Mouse (Mus musculus) cerebellum, adult 2 months (tissue): Measurements from ENCODE around the gene Stard10. TPM values are rescaled to one million over a fixed set of nuclear protein-coding genes. Genes with fewer than 3 reads are reported as not detected.

Experiments
- DNase-seq, 2 experiments: peaks; one replicate each; pipeline ENCODE4 v3.0.0; 2021
- H3K27ac ChIP-seq: fragments of 200-500 bp; 2 replicates; pipeline ENCODE4 v1.5.1; 2012; ENCODE audit warnings: low read length, control low read depth, inconsistent platforms; ENCODE audit not compliant: insufficient read depth
- H3K27me3 ChIP-seq: fragments of 200-500 bp; 2 replicates; pipeline ENCODE4 v1.6.1; 2012; ENCODE audit warnings: inconsistent platforms, mild to moderate bottlenecking, low read length, moderate library complexity; ENCODE audit not compliant: control insufficient read depth, insufficient read depth
- H3K4me1 ChIP-seq: fragments of 200-500 bp; 2 replicates; pipeline ENCODE4 v1.6.1; 2011; ENCODE audit warnings: low read length; ENCODE audit not compliant: control insufficient read depth, insufficient read depth
- H3K4me3 ChIP-seq: fragments of 200-500 bp; replicated peaks from 2 replicates; pipeline ENCODE3; 2011; ENCODE audit warnings: mild to moderate bottlenecking, low read depth, low read length, control low read depth; ENCODE audit not compliant: insufficient read depth
- CTCF ChIP-seq: fragments of 200-500 bp; IDR thresholded peaks from 2 replicates; pipeline ENCODE4 v1.5.1; 2011; ENCODE audit warnings: low read depth, mild to moderate bottlenecking, control low read depth, low read length, moderate library complexity, borderline replicate concordance; ENCODE audit not compliant: insufficient read depth
- POLR2A ChIP-seq: fragments of 200-500 bp; IDR thresholded peaks from 2 replicates; pipeline ENCODE4 v1.6.1; 2011; ENCODE audit warnings: low read length, control low read depth, borderline replicate concordance; ENCODE audit not compliant: insufficient read depth
- WGBS: fragments of 180-500 bp; shearing (Covaris S2); methylation state at CpG from one replicate; pipeline ENCODE4 v1.1.7; 2018; 5-methylcytosine and 5-hydroxymethylcytosine counted together
- polyA plus RNA-seq: library from polyadenylated mRNA; depleted of rRNA; stranded (reverse); fragments of >200 nt; gene quantifications from 2 replicates; pipeline ENCODE4 v1.2.3, GENCODE M21; 2012

The Stard10 gene
- polyA plus RNA-seq, 1 experiment: 123 TPM

GRCm38 (mm10) chr7:101378285-101378684, 61.4 kb downstream of the Stard10 start:
- no peak for DNase-seq
- 87% methylated on average over 3 of the region's 3 CpGs for WGBS
- TF ChIP-seq CTCF (no peak), POLR2A (no peak)
- Histone ChIP-seq H3K27ac (no peak overlapping the region), H3K4me1 (no peaks in the 10 kb centered on the region; the same call in 1 of the 2 replicates), H3K4me3 (no peak overlapping the region), H3K27me3 (no peaks in the 10 kb centered on the region)

- no peak overlapping the region for H3K4me3 ChIP-seq
- no peak for TF ChIP-seq CTCF
- TF ChIP-seq POLR2A: no peak
- H3K27me3 ChIP-seq: no peaks in the 10 kb centered on the region
- no peak for DNase-seq
- no peak overlapping the region for H3K27ac ChIP-seq
- H3K4me1 ChIP-seq: no peaks in the 10 kb centered on the region; the same call in 1 of the 2 replicates
- 57% methylated on average over 5 of the region's 5 CpGs for WGBS
Measured at GRCm38 (mm10) chr7:101378796-101379465, 62.0 kb downstream of the Stard10 start.

- Histone ChIP-seq H3K4me3 (no peak overlapping the region), H3K27me3 (no peaks in the 10 kb centered on the region), H3K27ac (no peak overlapping the region), H3K4me1 (no peaks in the 10 kb centered on the region; the same call in 1 of the 2 replicates)
- TF ChIP-seq CTCF (no peak), POLR2A (no peak)
- WGBS: 74% methylated on average over 2 of the region's 2 CpGs
- DNase-seq: no peak
Measured at GRCm38 (mm10) chr7:101379732-101380131, 62.8 kb downstream of the Stard10 start.

- no peak overlapping the region for H3K4me3 ChIP-seq
- TF ChIP-seq POLR2A (no peak), CTCF (no peak)
- H3K27me3 ChIP-seq: no peaks in the 10 kb centered on the region
- no peak overlapping the region for H3K27ac ChIP-seq
- H3K4me1 ChIP-seq: no peaks in the 10 kb centered on the region; the same call in 1 of the 2 replicates
- no peak for DNase-seq
- 48% methylated on average over 6 of the region's 6 CpGs for WGBS
Measured at GRCm38 (mm10) chr7:101381512-101381911, 64.6 kb downstream of the Stard10 start.

GRCm38 (mm10) chr7:101382378-101382777, 65.5 kb downstream of the Stard10 start:
- Histone ChIP-seq H3K4me3 (no peak overlapping the region), H3K27me3 (no peaks in the 10 kb centered on the region), H3K27ac (no peak overlapping the region), H3K4me1 (no peaks in the 10 kb centered on the region; the same call in 1 of the 2 replicates)
- WGBS: 43% methylated on average over 8 of the region's 8 CpGs
- DNase-seq: no peak
- TF ChIP-seq POLR2A (no peak), CTCF (no peak)

- H3K27me3 ChIP-seq: no peaks in the 10 kb centered on the region
- no peak for DNase-seq
- no peak overlapping the region for H3K27ac ChIP-seq
- WGBS: 54% methylated on average over 3 of the region's 3 CpGs
- no peaks in the 10 kb centered on the region; the same call in 1 of the 2 replicates for H3K4me1 ChIP-seq
- no peak for TF ChIP-seq CTCF
- TF ChIP-seq POLR2A: no peak
- H3K4me3 ChIP-seq: no peak overlapping the region
Measured at GRCm38 (mm10) chr7:101383756-101384155, 66.9 kb downstream of the Stard10 start.

GRCm38 (mm10) chr7:101384931-101385330, 68.0 kb downstream of the Stard10 start:
- no peak for DNase-seq
- H3K27me3 ChIP-seq: no peaks in the 10 kb centered on the region

GRCm38 (mm10) chr7:101385331-101385733, 68.4 kb downstream of the Stard10 start:
- no peak overlapping the region for H3K4me3 ChIP-seq
- TF ChIP-seq CTCF (no peak), POLR2A (no peak)
- no peak overlapping the region for H3K27ac ChIP-seq
- H3K4me1 ChIP-seq: no peaks in the 10 kb centered on the region; the same call in 1 of the 2 replicates
- no peak for DNase-seq
- no peaks in the 10 kb centered on the region for H3K27me3 ChIP-seq
- 61% methylated on average over 6 of the region's 6 CpGs for WGBS

More at GRCm38 (mm10) chr7:101384931-101385330, 68.0 kb downstream of the Stard10 start:
- H3K4me3 ChIP-seq: no peak overlapping the region
- 70% methylated on average over 10 of the region's 10 CpGs for WGBS
- no peak overlapping the region for H3K27ac ChIP-seq
- TF ChIP-seq CTCF (no peak), POLR2A (no peak)
- H3K4me1 ChIP-seq: no peaks in the 10 kb centered on the region; the same call in 1 of the 2 replicates
